Mouse (Mus musculus): ENCODE measurements around the gene Ephb6.

Ephb6 gene

GRCm38 (mm10) chr6:41622661-41623060 lies 17.4 kb downstream of the Ephb6 start:
- DNase-seq (ENCODE audit: low spot score in 2 of 2): no peak

DNA sequence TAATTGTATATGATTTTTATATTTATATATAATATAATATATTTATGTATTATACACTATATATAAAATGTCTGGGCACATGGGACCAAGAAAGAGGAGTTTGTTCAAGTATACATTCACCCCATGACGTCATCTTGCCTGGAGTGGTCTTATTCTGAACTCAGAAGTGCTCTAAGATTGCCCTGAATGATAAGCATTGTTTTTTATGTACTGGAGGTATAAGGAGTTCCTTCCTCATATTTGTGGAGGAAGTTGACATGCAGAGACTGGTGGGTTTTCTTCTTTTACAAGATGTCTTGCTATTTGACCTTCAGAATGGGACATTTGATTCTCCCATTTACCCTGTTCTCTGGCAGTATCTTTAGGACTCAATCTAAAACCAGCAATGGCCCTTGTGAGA lies 22.9 kb downstream of the Ephb6 start:
- DNase-seq (ENCODE audit: low spot score in 2 of 2): no peak

DNA sequence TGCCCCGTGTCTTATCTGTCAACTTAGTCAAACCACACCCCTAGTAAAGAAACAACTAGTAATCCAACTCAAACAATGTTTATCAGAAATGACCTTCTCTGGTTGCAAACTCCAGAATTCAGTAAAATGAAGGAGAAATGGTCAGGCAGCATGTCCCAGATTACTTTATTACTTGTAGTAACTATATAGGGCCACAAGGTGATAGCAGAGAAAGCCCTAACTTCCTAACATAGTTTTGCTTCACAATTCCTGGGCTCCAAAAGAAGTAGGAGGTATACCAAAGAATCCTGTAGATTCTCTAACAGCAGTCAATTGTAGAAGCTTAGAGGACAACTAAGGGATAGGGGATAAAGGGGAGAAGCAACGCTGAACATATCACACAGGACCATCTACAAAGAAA lies 25.5 kb downstream of the Ephb6 start:
- no peak for DNase-seq (ENCODE audit: low spot score in 2 of 2)

GRCm38 (mm10) chr6:41631549-41631948 lies 26.3 kb downstream of the Ephb6 start:
- DNase-seq (ENCODE audit: low spot score in 2 of 2): no peak

DNA sequence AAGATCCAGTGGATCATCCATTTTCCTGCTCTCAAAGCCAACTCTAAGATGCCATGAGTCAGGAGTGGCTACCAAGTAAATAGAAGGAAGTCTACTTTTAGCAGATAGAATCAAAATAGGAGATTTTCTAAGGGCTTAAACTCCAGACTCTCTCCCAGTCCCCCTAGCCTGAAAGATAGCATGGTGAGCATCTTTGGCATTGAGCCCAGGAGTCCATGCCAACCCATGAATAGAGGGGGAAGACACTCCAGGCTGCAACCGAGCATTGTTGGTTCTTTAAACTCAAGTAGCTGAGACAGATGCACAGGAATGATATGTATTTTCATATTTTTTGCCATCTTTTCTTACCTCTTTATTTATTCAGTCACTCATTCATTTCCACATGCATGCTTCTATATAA lies 29.9 kb downstream of the Ephb6 start:
- DNase-seq (ENCODE audit: low spot score in 2 of 2): no peak

GRCm38 (mm10) chr6:41636178-41636577 lies 30.9 kb downstream of the Ephb6 start, which contains the start of gene Trpv6:
Gene Trpv6 (minus strand): TSS chr6:41636405.
- no peak for DNase-seq (ENCODE audit: low spot score in 2 of 2)

GRCm38 (mm10) chr6:41637393-41637792 lies 32.1 kb downstream of the Ephb6 start:
- no peak for DNase-seq (ENCODE audit: low spot score in 2 of 2)

- DNase-seq (ENCODE audit: low spot score in 2 of 2): no peak
Measured at GRCm38 (mm10) chr6:41637927-41638506, 32.7 kb downstream of the Ephb6 start.

- no peak for DNase-seq (ENCODE audit: low spot score in 2 of 2)
Measured at GRCm38 (mm10) chr6:41640449-41640848, 35.2 kb downstream of the Ephb6 start.

DNA sequence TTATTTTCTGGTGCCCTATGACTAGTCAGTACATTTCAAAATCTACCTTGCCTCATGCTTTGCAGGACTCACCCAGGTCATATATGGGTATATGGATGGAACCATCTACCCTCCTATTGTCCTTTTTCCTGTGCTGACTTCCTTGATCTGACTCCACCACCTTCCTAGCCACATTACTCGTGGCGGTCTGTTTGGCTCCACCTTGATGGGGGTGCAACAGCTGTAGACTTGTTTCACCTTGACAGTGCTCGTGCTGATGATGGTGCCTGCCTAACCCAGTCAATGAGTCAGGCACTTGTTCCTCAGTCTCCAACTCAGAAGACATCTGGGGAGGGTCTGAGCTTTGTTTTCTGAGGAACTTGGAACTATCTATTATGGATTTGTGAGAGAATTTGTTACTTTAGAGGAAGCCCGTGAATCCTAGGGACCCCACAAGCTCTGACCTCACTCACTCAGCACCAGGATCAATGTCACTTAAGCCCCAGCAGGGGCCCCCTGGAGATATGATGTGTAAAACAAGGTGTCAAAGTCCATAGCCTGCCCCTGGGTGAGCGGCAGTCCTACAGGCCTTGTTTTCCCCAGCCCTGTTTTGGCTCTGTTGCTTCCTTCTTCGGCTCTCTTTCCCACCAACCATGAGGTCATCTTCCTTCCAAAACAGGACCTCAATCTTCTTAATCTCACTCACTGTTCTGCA lies 36.0 kb downstream of the Ephb6 start:
- no peak for DNase-seq (ENCODE audit: low spot score in 2 of 2)

GRCm38 (mm10) chr6:41642765-41643164 lies 37.5 kb downstream of the Ephb6 start:
- DNase-seq (ENCODE audit: low spot score in 2 of 2): no peak

- DNase-seq (ENCODE audit: low spot score in 2 of 2): no peak
Measured at GRCm38 (mm10) chr6:41643227-41643626, 37.9 kb downstream of the Ephb6 start.

- DNase-seq (ENCODE audit: low spot score in 2 of 2): no peak
Measured at GRCm38 (mm10) chr6:41646220-41646619, 40.9 kb downstream of the Ephb6 start.

GRCm38 (mm10) chr6:41646672-41647071 lies 41.4 kb downstream of the Ephb6 start:
- DNase-seq (ENCODE audit: low spot score in 2 of 2): no peak

GRCm38 (mm10) chr6:41653173-41653572 lies 47.9 kb downstream of the Ephb6 start:
- DNase-seq (ENCODE audit: low spot score in 2 of 2): no peak

- no peak for DNase-seq (ENCODE audit: low spot score in 2 of 2)
Measured at GRCm38 (mm10) chr6:41654648-41655047, 49.4 kb downstream of the Ephb6 start.

GRCm38 (mm10) chr6:41658487-41658886 lies 53.2 kb downstream of the Ephb6 start:
- no peak for DNase-seq (ENCODE audit: low spot score in 2 of 2)

DNA sequence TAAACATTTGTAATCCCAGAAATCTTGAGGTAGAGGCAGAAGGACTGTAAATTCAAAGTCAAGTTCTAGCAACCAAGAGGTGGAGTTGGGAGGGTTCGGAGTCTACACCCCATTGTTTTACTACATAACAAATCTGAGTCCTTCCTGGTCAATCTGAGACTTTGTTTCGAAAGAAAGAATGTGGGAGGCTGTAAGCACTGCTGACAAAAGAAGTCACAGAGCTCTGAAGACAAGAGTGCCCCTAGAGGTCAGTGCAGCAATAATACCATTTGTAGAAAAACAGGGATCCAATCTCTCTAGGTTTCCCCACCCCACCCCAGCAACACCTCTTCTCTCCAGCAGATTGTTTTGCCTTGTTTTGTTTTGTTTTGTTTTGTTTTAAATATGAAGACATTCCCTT lies 57.0 kb downstream of the Ephb6 start:
- DNase-seq (ENCODE audit: low spot score in 2 of 2): no peak
